Mouse (Mus musculus) G1E (cell line): Measurements from ENCODE around the gene Narfl. TPM values are rescaled to one million over a fixed set of nuclear protein-coding genes. Genes with fewer than 3 reads are reported as not detected.
A peak's percentile ranks its signal among the peaks of the same experiment; 100 is the strongest.

ENCODE experiments used
- ATAC-seq: 2 replicates; pipeline ENCODE4 v1.8.0; 2016; ENCODE audit warnings: mild to moderate bottlenecking; ENCODE audit not compliant: insufficient number of reproducible peaks, poor library complexity, low FRiP score, severe bottlenecking; ENCODE audit errors: extremely low read depth
- DNase-seq: peaks from one replicate; pipeline ENCODE4 v3.0.0; 2012; ENCODE audit warnings: low spot score
- H3K27me3 ChIP-seq: 2 replicates; pipeline ENCODE4 v1.6.1; 2012; ENCODE audit warnings: mild to moderate bottlenecking, low read length, inconsistent platforms; ENCODE audit not compliant: insufficient read depth
- H3K36me3 ChIP-seq: replicated peaks from 2 replicates; pipeline ENCODE3; 2012; ENCODE audit warnings: mild to moderate bottlenecking, inconsistent platforms
- H3K4me1 ChIP-seq: 2 replicates; pipeline ENCODE4 v1.6.1; 2012; ENCODE audit warnings: low read depth, low read length, inconsistent platforms, mixed read lengths; ENCODE audit not compliant: insufficient read depth
- H3K4me3 ChIP-seq: 2 replicates; pipeline ENCODE4 v1.5.1; 2012; ENCODE audit warnings: low read depth, mild to moderate bottlenecking, inconsistent platforms, low read length, moderate library complexity, mixed read lengths
- H3K9me3 ChIP-seq: replicated peaks from 2 replicates; pipeline ENCODE4 v1.6.1; 2012; ENCODE audit warnings: inconsistent platforms
- CTCF ChIP-seq: IDR thresholded peaks from 2 replicates; pipeline ENCODE4 v1.5.1; 2012; ENCODE audit warnings: low read depth, low read length, inconsistent platforms, mixed read lengths
- GATA1 ChIP-seq: IDR thresholded peaks from 2 replicates; pipeline ENCODE4 v1.6.1; 2012; ENCODE audit warnings: borderline replicate concordance, low read length, inconsistent platforms, mixed read lengths
- GATA2 ChIP-seq: IDR thresholded peaks from 2 replicates; pipeline ENCODE4 v1.6.1; 2012; ENCODE audit warnings: low read depth, low read length, inconsistent platforms, borderline replicate concordance
- POLR2AphosphoS5 ChIP-seq: IDR thresholded peaks from 2 replicates; pipeline ENCODE4 v1.6.1; 2012; ENCODE audit warnings: low read depth, low read length, inconsistent platforms; ENCODE audit not compliant: insufficient replicate concordance
- TAL1 ChIP-seq: conservative IDR thresholded peaks from 2 replicates; pipeline ENCODE4 v1.6.1; 2012; ENCODE audit warnings: low read depth, low read length, inconsistent platforms, mixed read lengths
- polyA plus RNA-seq: library from polyadenylated mRNA; stranded (reverse); fragments of >175 nt; gene quantifications from 2 replicates; pipeline ENCODE4 v1.2.3, GENCODE M21; 2012
- total RNA-seq, 2 experiments: library from RNA; stranded (forward) in 1 of 2; stranded (reverse) in 1 of 2; fragments of 200-1000 nt in 1 of 2; fragments of >200 nt in 1 of 2; fragmentation: Nextera tagmentation in 1 of 2; gene quantifications; 2 replicates each; pipeline ENCODE4 v1.2.3; 2014 to 2017

The Narfl gene
- total RNA-seq (2014; fragmentation: Nextera tagmentation) (11.7 and 22.3 TPM in 2 replicates), total RNA-seq (2017) (28.4 and 29.2 TPM in 2 replicates), polyA plus RNA-seq (17.6 and 18.8 TPM in 2 replicates)

DNA sequence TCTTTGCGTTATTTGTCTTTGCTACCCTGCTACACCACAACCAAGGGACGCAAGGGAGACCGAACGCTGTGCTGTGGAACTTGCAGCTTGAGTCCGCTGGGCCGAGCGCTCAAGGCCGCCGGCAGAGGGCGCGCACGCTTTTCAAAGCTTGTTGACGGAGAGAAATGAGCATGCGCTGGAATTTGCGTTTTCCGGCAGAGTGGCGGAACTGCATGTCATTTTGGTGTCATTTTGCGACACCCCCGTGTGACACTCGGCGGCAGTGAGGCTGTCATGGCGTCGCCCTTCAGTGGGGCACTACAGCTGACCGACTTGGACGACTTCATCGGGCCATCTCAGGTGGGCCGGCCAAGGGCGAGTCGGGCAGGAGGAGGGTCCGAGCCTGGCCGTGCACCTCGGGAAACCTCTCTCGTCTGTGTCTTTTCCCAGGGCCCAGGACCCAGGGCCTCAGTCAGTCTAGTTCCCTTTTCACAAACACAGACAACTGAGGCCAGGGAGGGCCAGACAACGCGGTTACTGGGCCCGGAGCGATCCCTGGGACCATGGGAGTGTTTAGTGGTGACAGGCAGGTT is at the start of gene Narfl:
Narfl (plus strand) TSS at position 228 of the 572 bp plus-strand sequence.
- DNase-seq (peak; percentile 67), ATAC-seq (peak; percentile 63)
- Histone ChIP-seq H3K27me3 (peaks cover 12% of the 10 kb centered on the region), H3K4me3 (peak within 1 kb of the TSS; percentile 89), H3K36me3 (peaks cover 40% of the 10 kb centered on the region), H3K4me1 (peaks cover 25% of the 10 kb centered on the region), H3K9me3 (no peaks in the 10 kb centered on the region)
- TF ChIP-seq POLR2AphosphoS5 (no peak), CTCF (peak; percentile 84)

DNA sequence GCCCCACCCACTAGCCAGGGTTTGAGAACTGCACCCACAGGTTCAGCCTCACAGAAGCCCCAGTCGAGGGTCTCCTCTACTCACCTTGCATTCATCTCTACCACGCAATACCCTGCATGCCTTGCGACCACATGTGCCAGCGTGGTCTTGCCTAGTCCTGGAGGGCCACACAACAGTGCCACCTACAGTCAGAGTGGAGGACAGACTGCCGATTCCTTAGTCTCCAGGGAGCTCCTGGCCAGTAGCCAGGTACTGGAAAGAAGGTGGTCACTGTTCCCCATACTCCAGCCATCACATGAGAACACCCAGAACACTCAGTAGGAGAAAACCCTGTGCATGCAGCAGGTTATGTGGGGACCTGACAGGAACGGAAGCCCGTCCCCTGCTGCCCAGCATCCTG is 49.7 kb upstream of the Narfl start:
- H3K36me3 ChIP-seq, result peaks cover 84% of the 10 kb centered on the region
- H3K27me3 ChIP-seq, result no peaks in the 10 kb centered on the region; the same call in 1 of the 2 replicates
- H3K9me3 ChIP-seq, result no peaks in the 10 kb centered on the region
- no peak overlapping the region for H3K4me3 ChIP-seq
- TF ChIP-seq GATA1 (no peak), TAL1 (no peak), GATA2 (no peak), POLR2AphosphoS5 (no peak), CTCF (no peak)
- no peak for DNase-seq
- H3K4me1 ChIP-seq, result peaks cover 53% of the 10 kb centered on the region
- no peak for ATAC-seq

DNA sequence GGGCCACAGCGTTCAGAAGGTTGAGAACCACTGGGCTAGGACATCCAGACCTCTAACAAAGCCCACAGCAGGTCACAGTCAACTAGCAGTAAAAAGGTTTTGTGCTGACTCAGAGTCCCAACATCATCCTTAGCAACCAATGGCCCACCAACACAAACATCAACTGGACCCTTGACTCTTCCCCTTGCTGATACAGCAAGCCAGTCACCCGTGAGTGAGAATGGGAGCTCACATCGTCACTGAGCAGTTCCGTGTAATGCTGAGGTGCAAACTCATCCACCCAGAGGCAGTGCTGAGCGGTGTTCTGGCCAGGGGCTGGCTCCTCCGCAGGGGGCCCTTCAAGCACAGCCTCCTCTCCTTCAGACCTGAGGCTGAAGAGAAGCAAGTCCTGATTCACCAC is 48.3 kb upstream of the Narfl start:
- no peak for ATAC-seq
- Histone ChIP-seq H3K9me3 (no peaks in the 10 kb centered on the region), H3K36me3 (peaks cover 81% of the 10 kb centered on the region), H3K27me3 (no peaks in the 10 kb centered on the region; the same call in 1 of the 2 replicates), H3K4me1 (peaks cover 50% of the 10 kb centered on the region), H3K4me3 (no peak overlapping the region)
- no peak for DNase-seq
- TF ChIP-seq CTCF, result no peak
- TF ChIP-seq TAL1, result no peak
- TF ChIP-seq POLR2AphosphoS5, result no peak
- TF ChIP-seq GATA2, result no peak
- TF ChIP-seq GATA1, result no peak

DNA sequence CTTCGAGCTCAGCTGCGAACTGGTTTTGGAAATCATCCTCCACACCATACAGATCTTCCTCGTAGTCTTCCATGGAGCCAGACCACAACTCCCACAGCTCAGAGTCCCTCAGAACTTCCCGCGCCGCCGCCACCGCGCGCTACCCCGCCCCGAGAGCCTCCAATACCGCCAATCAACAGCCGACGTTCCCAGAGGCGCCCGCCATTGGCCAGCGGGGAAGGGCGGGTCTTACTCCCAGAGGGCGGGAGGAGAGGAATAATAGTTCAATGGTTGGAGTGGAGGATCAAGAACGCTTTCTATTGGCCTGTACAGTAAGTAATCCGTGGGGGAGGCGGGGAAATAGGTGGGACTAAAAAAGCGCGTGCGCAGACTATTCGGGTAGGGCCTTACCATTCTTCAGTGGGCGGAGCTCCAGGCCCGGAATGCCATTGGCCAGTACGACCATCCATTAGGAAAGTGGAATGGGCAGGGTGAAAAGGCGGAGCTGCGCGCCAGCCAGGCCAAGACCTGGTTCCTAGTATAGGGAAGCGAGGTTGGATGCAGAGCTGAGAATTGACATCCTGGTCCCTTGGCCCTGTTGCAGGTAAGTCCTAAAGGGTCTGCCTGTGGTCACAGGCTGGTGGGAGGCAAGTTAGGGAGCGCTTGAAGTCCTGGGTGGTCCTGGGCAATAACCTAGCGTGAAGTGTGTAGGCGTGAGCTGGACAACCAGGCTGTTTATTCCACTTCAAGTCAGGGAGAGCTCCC is 46.1 kb upstream of the Narfl start, which contains the start of the genes Chtf18 and Rpusd1:
Chtf18 (minus strand) TSS at position 155 of the 744 bp plus-strand sequence.
Rpusd1 (plus strand) TSS at position 406 of the 744 bp plus-strand sequence.
- Histone ChIP-seq H3K9me3 (no peaks in the 10 kb centered on the region), H3K4me1 (peaks cover 50% of the 10 kb centered on the region), H3K4me3 (peak within 1 kb of the TSS; percentile 91), H3K36me3 (peaks cover 76% of the 10 kb centered on the region), H3K27me3 (no peaks in the 10 kb centered on the region; the same call in 1 of the 2 replicates)
- no peak for TF ChIP-seq GATA2
- TF ChIP-seq POLR2AphosphoS5, result no peak
- TF ChIP-seq GATA1, result no peak
- TF ChIP-seq CTCF, result no peak
- no peak for TF ChIP-seq TAL1
- DNase-seq (peak; percentile 100), ATAC-seq (peak; percentile 94)

DNA sequence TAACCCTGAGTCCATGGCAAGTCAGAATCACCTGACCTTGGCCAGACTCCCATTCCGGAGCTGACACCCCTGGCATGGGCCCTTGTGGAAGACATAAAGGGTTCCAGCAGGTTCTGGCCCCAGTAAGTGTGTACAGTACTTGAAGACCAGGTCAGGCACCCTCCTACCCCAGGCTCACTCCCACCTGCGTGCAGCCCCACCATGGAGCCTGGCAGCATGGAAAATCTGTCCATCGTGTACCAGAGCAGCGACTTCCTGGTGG is 45.6 kb upstream of the Narfl start:
- no peaks in the 10 kb centered on the region for H3K9me3 ChIP-seq
- DNase-seq, result no peak
- no peak for TF ChIP-seq CTCF
- no peak for TF ChIP-seq TAL1
- no peak for TF ChIP-seq POLR2AphosphoS5
- no peak for TF ChIP-seq GATA2
- H3K27me3 ChIP-seq, result no peaks in the 10 kb centered on the region
- peaks cover 45% of the 10 kb centered on the region for H3K4me1 ChIP-seq
- peaks cover 71% of the 10 kb centered on the region for H3K36me3 ChIP-seq
- no peak for ATAC-seq
- H3K4me3 ChIP-seq, result peak overlapping the region; percentile 91

DNA sequence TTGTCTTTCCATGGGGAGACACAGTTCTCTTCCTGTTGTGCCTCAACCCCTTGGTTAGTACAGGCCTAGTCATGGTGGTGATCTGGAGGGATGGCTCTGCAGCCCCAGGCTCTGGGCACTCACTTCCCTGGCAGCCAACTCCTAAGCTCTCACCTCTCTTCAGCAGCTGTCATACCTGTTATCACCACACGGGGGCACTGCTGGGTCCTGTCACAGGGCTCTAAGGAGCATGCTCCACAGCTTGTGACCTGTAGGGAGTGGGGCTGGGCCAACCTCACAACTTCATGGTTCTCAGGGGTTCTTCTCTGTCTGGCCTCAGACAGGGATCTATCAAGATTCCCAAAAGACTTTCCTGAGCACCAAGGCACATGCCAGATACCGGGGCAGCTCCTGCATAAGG is 41.5 kb upstream of the Narfl start:
- DNase-seq, result peak; percentile 66
- peaks cover 19% of the 10 kb centered on the region for H3K27me3 ChIP-seq

More for the DNA sequence above, 41.5 kb upstream of the Narfl start:
- Histone ChIP-seq H3K9me3 (no peaks in the 10 kb centered on the region), H3K4me3 (no peak overlapping the region), H3K36me3 (peaks cover 36% of the 10 kb centered on the region), H3K4me1 (peaks cover 13% of the 10 kb centered on the region)
- ATAC-seq, result no peak
- TF ChIP-seq CTCF, result peak; percentile 38; the same call in 1 of the 2 replicates
- TF ChIP-seq POLR2AphosphoS5, result no peak
- TF ChIP-seq TAL1, result no peak
